Mouse (Mus musculus): Measurements from ENCODE around the gene Sorcs1.

GRCm38 (mm10) chr19:50410561-50410960, 267.9 kb downstream of the Sorcs1 start:
- TF ChIP-seq EP300 (IDR thresholded peaks at IDR 0.05; ENCODE audit: low read depth) (no peak), CTCF (IDR thresholded peaks at IDR 0.05; ENCODE audit: low read depth) (no peak)
